Mouse (Mus musculus): ENCODE results near the gene Trove2. TPM values are rescaled to one million over a fixed set of nuclear protein-coding genes. Genes with fewer than 3 reads are reported as not detected.

Gene Trove2
- polyA plus RNA-seq, 1 experiment, result 0.97 TPM

GRCm38 (mm10) chr1:143740581-143740980 lies 36.3 kb downstream of the Trove2 start:
- H3K27ac ChIP-seq (ENCODE audit: control insufficient read depth, insufficient read depth, low read length), result no peak overlapping the region
- no peak for DNase-seq
- peaks cover 3% of the 10 kb centered on the region for H3K4me1 ChIP-seq (replicated peaks; ENCODE audit: control insufficient read depth, insufficient read depth, low read length)
- no peaks in the 10 kb centered on the region for H3K27me3 ChIP-seq (ENCODE audit: control insufficient read depth, insufficient read depth, low read length)
- WGBS, result 94% methylated on average over 10 of the region's 10 CpGs
- peaks cover 14% of the 10 kb centered on the region; the same call in 1 of the 2 replicates for H3K36me3 ChIP-seq (ENCODE audit: control insufficient read depth, insufficient read depth, low read length)
- TF ChIP-seq POLR2A (IDR thresholded peaks at IDR 0.05; ENCODE audit: control insufficient read depth, extremely low read depth, insufficient read depth, low read length, poor library complexity) (no peak), CTCF (IDR thresholded peaks at IDR 0.05; ENCODE audit: borderline replicate concordance, control insufficient read depth, extremely low read depth, insufficient read depth, low read length, poor library complexity) (no peak)
- no peak overlapping the region for H3K4me3 ChIP-seq (ENCODE audit: control insufficient read depth, insufficient read depth, low read length)

GRCm38 (mm10) chr1:143739361-143740350 lies 37.2 kb downstream of the Trove2 start:
- DNase-seq, result peak; percentile 96

GRCm38 (mm10) chr1:143738811-143739210 lies 38.1 kb downstream of the Trove2 start:
- DNase-seq, result no peak

More at GRCm38 (mm10) chr1:143739361-143740350, 37.2 kb downstream of the Trove2 start:
- Histone ChIP-seq H3K4me1 (replicated peaks; ENCODE audit: control insufficient read depth, insufficient read depth, low read length) (peaks cover 3% of the 10 kb centered on the region), H3K4me3 (ENCODE audit: control insufficient read depth, insufficient read depth, low read length) (peak overlapping the region; percentile 94), H3K27ac (ENCODE audit: control insufficient read depth, insufficient read depth, low read length) (no peak overlapping the region), H3K27me3 (ENCODE audit: control insufficient read depth, insufficient read depth, low read length) (no peaks in the 10 kb centered on the region), H3K36me3 (ENCODE audit: control insufficient read depth, insufficient read depth, low read length) (peaks cover 11% of the 10 kb centered on the region; the same call in 1 of the 2 replicates)
- TF ChIP-seq CTCF (IDR thresholded peaks at IDR 0.05; ENCODE audit: borderline replicate concordance, control insufficient read depth, extremely low read depth, insufficient read depth, low read length, poor library complexity), result peak; percentile 48; the same call in 1 of the 2 replicates
- peak; percentile 55; the same call in 1 of the 2 replicates for TF ChIP-seq POLR2A (IDR thresholded peaks at IDR 0.05; ENCODE audit: control insufficient read depth, extremely low read depth, insufficient read depth, low read length, poor library complexity)
- WGBS, result under 1% methylated on average over 70 of the region's 71 CpGs

GRCm38 (mm10) chr1:143733914-143734410 lies 42.9 kb downstream of the Trove2 start:
- no peak for DNase-seq
- no peaks in the 10 kb centered on the region for H3K27me3 ChIP-seq (ENCODE audit: control insufficient read depth, insufficient read depth, low read length)
- 91% methylated on average over 5 of the region's 5 CpGs for WGBS
- H3K36me3 ChIP-seq (ENCODE audit: control insufficient read depth, insufficient read depth, low read length), result no peaks in the 10 kb centered on the region
- H3K4me1 ChIP-seq (replicated peaks; ENCODE audit: control insufficient read depth, insufficient read depth, low read length), result no peaks in the 10 kb centered on the region
- no peak for TF ChIP-seq POLR2A (IDR thresholded peaks at IDR 0.05; ENCODE audit: control insufficient read depth, extremely low read depth, insufficient read depth, low read length, poor library complexity)
- no peak for TF ChIP-seq CTCF (IDR thresholded peaks at IDR 0.05; ENCODE audit: borderline replicate concordance, control insufficient read depth, extremely low read depth, insufficient read depth, low read length, poor library complexity)
- no peak overlapping the region for H3K27ac ChIP-seq (ENCODE audit: control insufficient read depth, insufficient read depth, low read length)
- no peak overlapping the region for H3K4me3 ChIP-seq (ENCODE audit: control insufficient read depth, insufficient read depth, low read length)

More at GRCm38 (mm10) chr1:143738811-143739210, 38.1 kb downstream of the Trove2 start:
- no peak for TF ChIP-seq CTCF (IDR thresholded peaks at IDR 0.05; ENCODE audit: borderline replicate concordance, control insufficient read depth, extremely low read depth, insufficient read depth, low read length, poor library complexity)
- TF ChIP-seq POLR2A (IDR thresholded peaks at IDR 0.05; ENCODE audit: control insufficient read depth, extremely low read depth, insufficient read depth, low read length, poor library complexity), result no peak
- Histone ChIP-seq H3K36me3 (ENCODE audit: control insufficient read depth, insufficient read depth, low read length) (peaks cover 11% of the 10 kb centered on the region; the same call in 1 of the 2 replicates), H3K4me3 (ENCODE audit: control insufficient read depth, insufficient read depth, low read length) (peak overlapping the region; percentile 94), H3K27ac (ENCODE audit: control insufficient read depth, insufficient read depth, low read length) (no peak overlapping the region), H3K27me3 (ENCODE audit: control insufficient read depth, insufficient read depth, low read length) (no peaks in the 10 kb centered on the region), H3K4me1 (replicated peaks; ENCODE audit: control insufficient read depth, insufficient read depth, low read length) (peaks cover 3% of the 10 kb centered on the region)
- 6% methylated on average over 11 of the region's 11 CpGs for WGBS

GRCm38 (mm10) chr1:143731691-143732090 lies 45.2 kb downstream of the Trove2 start:
- Histone ChIP-seq H3K4me1 (replicated peaks; ENCODE audit: control insufficient read depth, insufficient read depth, low read length) (no peaks in the 10 kb centered on the region), H3K36me3 (ENCODE audit: control insufficient read depth, insufficient read depth, low read length) (no peaks in the 10 kb centered on the region), H3K27ac (ENCODE audit: control insufficient read depth, insufficient read depth, low read length) (no peak overlapping the region), H3K4me3 (ENCODE audit: control insufficient read depth, insufficient read depth, low read length) (no peak overlapping the region), H3K27me3 (ENCODE audit: control insufficient read depth, insufficient read depth, low read length) (no peaks in the 10 kb centered on the region)
- WGBS, result 85% methylated on average over 4 of the region's 4 CpGs
- TF ChIP-seq CTCF (IDR thresholded peaks at IDR 0.05; ENCODE audit: borderline replicate concordance, control insufficient read depth, extremely low read depth, insufficient read depth, low read length, poor library complexity), result no peak
- TF ChIP-seq POLR2A (IDR thresholded peaks at IDR 0.05; ENCODE audit: control insufficient read depth, extremely low read depth, insufficient read depth, low read length, poor library complexity), result no peak
- DNase-seq, result no peak

GRCm38 (mm10) chr1:143730899-143731298 lies 46.0 kb downstream of the Trove2 start:
- peak; percentile 47 for DNase-seq
- Histone ChIP-seq H3K27ac (ENCODE audit: control insufficient read depth, insufficient read depth, low read length) (no peak overlapping the region), H3K27me3 (ENCODE audit: control insufficient read depth, insufficient read depth, low read length) (no peaks in the 10 kb centered on the region), H3K4me3 (ENCODE audit: control insufficient read depth, insufficient read depth, low read length) (no peak overlapping the region), H3K4me1 (replicated peaks; ENCODE audit: control insufficient read depth, insufficient read depth, low read length) (no peaks in the 10 kb centered on the region), H3K36me3 (ENCODE audit: control insufficient read depth, insufficient read depth, low read length) (no peaks in the 10 kb centered on the region)
- TF ChIP-seq POLR2A (IDR thresholded peaks at IDR 0.05; ENCODE audit: control insufficient read depth, extremely low read depth, insufficient read depth, low read length, poor library complexity), result no peak
- no peak for TF ChIP-seq CTCF (IDR thresholded peaks at IDR 0.05; ENCODE audit: borderline replicate concordance, control insufficient read depth, extremely low read depth, insufficient read depth, low read length, poor library complexity)
- WGBS, result 82% methylated on average over 2 of the region's 2 CpGs
